Mouse (Mus musculus) small intestine, adult 2 months (tissue): ENCODE measurements around the gene Gm9913.

ENCODE experiments used
- CTCF ChIP-seq: fragments of 200-500 bp; IDR thresholded peaks from 2 replicates; pipeline ENCODE4 v1.5.1; 2012; ENCODE audit warnings: low read depth, mild to moderate bottlenecking, control low read depth, inconsistent platforms, low read length, moderate library complexity, mixed read lengths; ENCODE audit not compliant: insufficient replicate concordance, insufficient read length; ENCODE audit errors: extremely low read depth
- POLR2A ChIP-seq: fragments of 200-500 bp; IDR thresholded peaks from 2 replicates; pipeline ENCODE4 v1.6.1; 2012; ENCODE audit warnings: low read depth, mild to moderate bottlenecking, control low read depth, inconsistent platforms, low read length, moderate library complexity

DNA sequence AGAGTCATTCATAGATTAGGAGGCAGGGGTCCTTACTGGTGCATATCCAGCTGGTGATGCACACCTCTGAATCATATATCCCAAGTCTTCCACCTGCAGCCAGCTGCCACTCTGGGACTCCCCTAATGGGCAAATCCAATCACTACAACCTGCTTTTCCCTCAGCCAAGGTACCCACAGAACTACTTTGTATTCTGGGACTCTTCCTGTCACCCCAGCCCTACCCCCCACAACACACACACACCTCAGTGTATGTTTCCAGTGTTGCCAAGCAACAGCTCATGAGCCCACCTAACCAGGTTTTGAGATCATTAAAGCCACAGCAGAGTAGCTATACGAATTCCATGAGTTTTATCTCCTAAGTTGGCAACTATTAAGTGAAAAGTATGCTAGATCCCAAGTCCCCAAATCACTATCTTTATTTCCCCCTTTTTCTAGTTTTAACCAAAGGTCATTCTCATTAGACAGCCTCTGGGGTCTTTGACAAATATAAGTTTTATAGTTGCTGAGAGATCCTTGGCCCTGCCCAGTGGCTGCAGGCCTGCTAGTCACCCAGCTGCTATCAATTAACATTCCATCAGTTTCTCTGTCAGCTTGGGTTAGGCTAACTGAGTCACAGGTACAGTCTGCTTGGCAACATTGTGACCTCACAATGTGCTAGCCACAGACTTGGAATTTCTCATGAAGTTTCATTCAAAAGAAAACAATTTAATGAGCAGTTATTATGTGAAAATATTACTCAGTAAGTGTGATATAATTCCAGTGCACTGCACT is 44.1 kb downstream of the Gm9913 start:
- TF ChIP-seq CTCF (no peak), POLR2A (no peak)
